Mouse (Mus musculus) subcutaneous adipose tissue, adult 2 months (tissue): ENCODE data around the gene Gm21897. TPM values are rescaled to one million over a fixed set of nuclear protein-coding genes. Genes with fewer than 3 reads are reported as not detected.

Source experiments
- polyA plus RNA-seq: library from polyadenylated mRNA; depleted of rRNA; stranded (reverse); fragments of >200 nt; gene quantifications from 2 replicates; pipeline ENCODE4 v1.2.3, GENCODE M21; 2012; ENCODE audit warnings: low replicate concordance; rRNA removed

Gm21897 gene
- polyA plus RNA-seq, result not detected in 2 replicates

GRCm38 (mm10) chr16:15317158-15317557, at the start of gene Gm21897:
Gm21897 (plus strand) TSS chr16:15317458.

